Mouse (Mus musculus): ENCODE data around the gene Zwilch.

The Zwilch gene

GRCm38 (mm10) chr9:64105301-64105700, 67.6 kb downstream of the Zwilch start:
- no peak for DNase-seq (ENCODE audit: low spot score in 2 of 2)

GRCm38 (mm10) chr9:64100442-64100841, 72.5 kb downstream of the Zwilch start:
- peak in 1 of 2 experiments; percentile 29 for DNase-seq (ENCODE audit: low spot score in 2 of 2)

- no peak for DNase-seq (ENCODE audit: low spot score in 2 of 2)
Measured at GRCm38 (mm10) chr9:64098282-64098681, 74.6 kb downstream of the Zwilch start.

DNA sequence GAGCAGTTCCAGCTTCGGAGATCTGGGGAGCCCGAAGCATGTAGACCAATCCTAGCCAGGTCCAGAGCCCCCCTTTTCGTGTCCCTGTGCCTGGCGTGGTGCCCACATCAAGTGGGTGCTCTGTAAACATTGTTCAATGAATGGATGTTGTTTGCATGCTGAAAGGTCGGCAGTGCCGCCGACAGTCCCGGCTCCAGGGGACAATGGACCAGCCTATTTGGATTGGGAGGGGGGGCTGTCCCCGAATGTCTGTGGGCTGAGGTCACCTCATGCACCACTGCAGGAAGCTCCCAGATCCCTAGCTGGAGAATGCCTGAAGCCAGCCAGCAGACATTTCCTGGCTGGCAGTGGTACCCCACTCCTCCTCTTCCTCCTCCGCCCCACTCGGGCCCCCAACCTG, 78.8 kb downstream of the Zwilch start:
- DNase-seq (ENCODE audit: low spot score in 2 of 2), result no peak

DNA sequence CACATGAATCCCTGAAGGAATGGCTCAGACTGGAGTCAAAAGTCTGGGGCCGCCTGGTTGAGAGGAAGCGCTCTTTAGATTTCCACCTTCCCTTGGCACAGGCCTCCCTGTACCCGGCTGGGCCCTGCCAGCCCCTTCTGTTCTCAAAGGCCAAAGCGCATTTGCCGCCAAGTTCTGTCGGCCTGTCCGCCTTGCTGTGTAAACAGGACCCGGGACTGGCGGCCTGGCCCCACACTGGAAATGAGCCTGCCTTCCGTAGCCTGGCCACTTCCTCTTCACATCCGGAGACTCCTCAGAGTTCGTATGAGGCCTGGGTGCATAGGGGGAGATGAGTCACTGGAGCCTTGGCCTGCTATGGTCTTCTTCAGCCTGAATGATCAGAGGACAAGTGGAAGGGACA, 83.9 kb downstream of the Zwilch start:
- peak in 1 of 2 experiments; percentile 3 for DNase-seq (ENCODE audit: low spot score in 2 of 2)

DNA sequence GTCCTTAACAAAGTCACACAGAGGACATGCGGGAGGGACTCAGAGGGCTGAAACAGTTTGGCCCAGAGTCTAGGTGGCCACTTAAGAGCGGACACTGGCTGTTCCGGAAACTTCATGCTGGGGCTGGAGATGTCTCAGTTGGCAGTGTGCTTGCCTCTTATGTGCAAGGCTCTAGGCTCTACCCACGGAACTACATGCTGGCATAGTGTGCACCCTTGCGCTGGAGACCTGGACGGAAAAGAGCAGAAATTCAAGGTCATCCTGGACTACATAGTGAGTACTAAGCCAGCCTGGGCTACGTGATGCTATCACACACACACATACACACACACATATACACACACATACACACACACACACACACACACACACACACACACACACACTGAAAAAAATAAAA, 84.6 kb downstream of the Zwilch start:
- DNase-seq (ENCODE audit: low spot score in 2 of 2), result no peak

- DNase-seq (ENCODE audit: low spot score in 2 of 2), result peak; percentile 43 to 49
Measured at GRCm38 (mm10) chr9:64087461-64088235, 85.3 kb downstream of the Zwilch start.
